In the genomic region with DNA sequence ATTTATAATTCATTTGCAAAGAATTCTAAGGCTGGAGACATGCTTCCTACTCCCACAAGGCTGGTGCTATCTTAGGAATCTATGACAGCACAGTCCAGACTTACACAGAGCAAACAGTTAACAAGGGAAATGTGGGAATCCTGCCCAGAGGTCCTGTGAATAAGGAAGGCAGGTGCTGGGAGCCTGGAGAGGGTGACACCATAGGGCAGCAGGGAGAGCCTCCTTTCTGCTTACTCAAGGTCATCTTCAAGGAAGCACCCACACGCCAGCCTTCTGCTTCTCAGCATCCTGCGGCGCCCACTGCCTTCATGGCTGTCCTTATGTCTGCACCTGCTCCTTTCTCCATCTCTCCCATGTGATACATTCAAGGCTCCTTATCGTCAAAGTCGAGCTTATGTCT, we compare ENCODE assay signal across 22 mouse cellular contexts. TPM values are rescaled to one million over a fixed set of nuclear protein-coding genes. Genes with fewer than 3 reads are reported as not detected.
DNase-seq lines count a peak whose midpoint lies in the region; ATAC-seq and TF ChIP-seq lines count a peak whose summit lies in the region.
"Had no signal": no experiment of that assay in that cellular context is flagged by ENCODE, and none has a peak within 500 bp of the region (broad histone marks: within the 10 kb centered on the region; RNA-seq: fewer than 3 reads in every experiment).

No protein-coding gene starts in this region.

- H3K4me3 ChIP-seq in layer of hippocampus, adult 2 months: no peak overlapping the region
- H3K4me3 ChIP-seq: forebrain, embryonic 10.5 days; heart, embryonic 13.5 days; limb, embryonic 15.5 days; liver, embryonic 15.5 days; myocyte had no signal

- no peak for TF ChIP-seq CTCF in layer of hippocampus, adult 2 months (conservative IDR thresholded peaks at IDR 0.05)

- intact Hi-C loops in heart, postnatal 14 days (cut with DNase I): no loop called here

- DNase-seq in layer of hippocampus, adult 2 months (ENCODE audit: low spot score in 2 of 2): peak in 1 of 2 experiments; percentile 25
- DNase-seq in layer of hippocampus, adult 9-10 months (ENCODE audit: low spot score): no peak
- peak; percentile 7 for DNase-seq in Muller cell, postnatal 12 days (ENCODE audit: inconsistent ontology term)
- DNase-seq in frontal cortex, postnatal 25 days (ENCODE audit: low spot score in 2 of 2): peak; percentile 20 to 24
- peak; percentile 47 for DNase-seq in right cerebral cortex, postnatal 25 days
- DNase-seq in heart, postnatal 14 days: no peak
- DNase-seq: adrenal gland, postnatal 25 days; cerebellum, adult 18-20 months; cerebellum, postnatal 25 days; heart, postnatal 36 days; kidney, adult 8-10 months; kidney, postnatal 25 days; midbrain, embryonic 14.5 days had no signal

- peak overlapping the region; percentile 23; the same call in 1 of the 2 replicates for H3K27ac ChIP-seq in layer of hippocampus, adult 2 months
- H3K27ac ChIP-seq: forebrain, embryonic 10.5 days; heart, embryonic 13.5 days; hindbrain, embryonic 14.5 days; limb, embryonic 15.5 days; liver, embryonic 15.5 days; stomach, postnatal 0 days had no signal

- no peak for ATAC-seq in monocyte, adult 5-6 weeks (replicated peaks; ENCODE audit: insufficient number of reproducible peaks, low FRiP score, low TSS enrichment, poor library complexity, severe bottlenecking)
- ATAC-seq: lung, postnatal 0 days had no signal

RNA-seq across cellular contexts. Expression of a gene that starts 19.0 kb away (rescaled TPM):
- total RNA-seq in layer of hippocampus, adult 2 months (2021): 10 to 100 TPM; 14.6 to 17.7 TPM
- 5.1 to 7.7 TPM (median 6.8 TPM) in 3 replicates for total RNA-seq in monocyte, adult 5-6 weeks (2017)
- total RNA-seq in heart, postnatal 14 days (2021): 10 to 100 TPM; 10.1 to 10.7 TPM

RNA-seq across cellular contexts. Expression of a gene that starts 23.0 kb away (rescaled TPM):
- 10 to 100 TPM; 21.0 to 22.9 TPM for total RNA-seq in layer of hippocampus, adult 2 months (2021)
- 25.0 to 36.2 TPM (median 28.0 TPM) in 3 replicates for total RNA-seq in monocyte, adult 5-6 weeks (2017)
- 10 to 100 TPM; 13.3 to 14.6 TPM for total RNA-seq in heart, postnatal 14 days (2021)

Comparison
In these comparisons a context has a peak if more than half of its experiments do, and no peak if none do; other contexts are left out.
1. DNase-seq: peak in Muller cell, postnatal 12 days (single experiment), frontal cortex, postnatal 25 days (2 of 2) and right cerebral cortex, postnatal 25 days (single experiment); none in layer of hippocampus, adult 9-10 months (single experiment) and heart, postnatal 14 days (0 of 2).